Mouse (Mus musculus): ENCODE results near the gene Lrrc8a.

- no peak for TF ChIP-seq CTCF (IDR thresholded peaks at IDR 0.05; ENCODE audit: control insufficient read depth, insufficient read depth, insufficient read length)
- no peak for TF ChIP-seq CEBPB (IDR thresholded peaks at IDR 0.05; ENCODE audit: low read depth)
- no peak for TF ChIP-seq USF1 (IDR thresholded peaks at IDR 0.05; ENCODE audit: low read depth)
- TF ChIP-seq MAX (IDR thresholded peaks at IDR 0.05), result no peak
- TF ChIP-seq MYOG (IDR thresholded peaks at IDR 0.05; ENCODE audit: control insufficient read depth, extremely low read depth, insufficient read length), result no peak
- no peak for TF ChIP-seq MYOD1 (IDR thresholded peaks at IDR 0.05; ENCODE audit: control insufficient read depth, insufficient read length, low read depth)
- no peak for TF ChIP-seq FOSL1 (IDR thresholded peaks at IDR 0.05; ENCODE audit: insufficient read depth, low read length, poor library complexity, severe bottlenecking)
Measured at GRCm38 (mm10) chr2:30247036-30247435, 9.5 kb downstream of the Lrrc8a start.

Data from C2C12 (cell line).